Mouse (Mus musculus) neural tube, embryonic 14.5 days (tissue): ENCODE results near the gene Pak2. TPM values are rescaled to one million over a fixed set of nuclear protein-coding genes. Genes with fewer than 3 reads are reported as not detected.
A peak's percentile ranks its signal among the peaks of the same experiment; 100 is the strongest.

Experiments used
- ATAC-seq: fragments of 200-750 bp; cut with Nextera tagmentation; 2 replicates; pipeline ENCODE4 v1.8.0; 2017; ENCODE audit warnings: low read depth, mild to moderate bottlenecking, moderate TSS enrichment, moderate library complexity
- H3K27ac ChIP-seq: fragments of 300-500 bp; sonication (generic); 2 replicates; pipeline ENCODE4 v1.5.1; 2014; ENCODE audit warnings: low read depth, mild to moderate bottlenecking, control low read depth, low read length, moderate library complexity, mixed read lengths
- H3K27me3 ChIP-seq: fragments of 300-500 bp; sonication (generic); 2 replicates; pipeline ENCODE4 v1.6.1; 2014; ENCODE audit warnings: low read length; ENCODE audit not compliant: control insufficient read depth, insufficient read depth
- H3K36me3 ChIP-seq: fragments of 300-500 bp; sonication (generic); 2 replicates; pipeline ENCODE4 v1.6.1; 2014; ENCODE audit warnings: low read length, mixed read lengths; ENCODE audit not compliant: control insufficient read depth, insufficient read depth
- H3K4me1 ChIP-seq: fragments of 300-500 bp; sonication (generic); 2 replicates; pipeline ENCODE4 v1.6.1; 2014; ENCODE audit warnings: low read length; ENCODE audit not compliant: control insufficient read depth, insufficient read depth
- H3K4me2 ChIP-seq: fragments of 300-500 bp; sonication (generic); 2 replicates; pipeline ENCODE4 v1.6.1; 2014; ENCODE audit warnings: mild to moderate bottlenecking, low read depth, low read length, control low read depth
- H3K4me3 ChIP-seq: fragments of 300-500 bp; sonication (generic); 2 replicates; pipeline ENCODE4 v1.5.1; 2014; ENCODE audit warnings: low read depth, low read length, control low read depth, mixed read lengths
- H3K9ac ChIP-seq: fragments of 300-500 bp; sonication (generic); replicated peaks from 2 replicates; pipeline ENCODE4 v1.6.1; 2014; ENCODE audit warnings: low read depth, mild to moderate bottlenecking, control low read depth, low read length, mixed read lengths
- H3K9me3 ChIP-seq: fragments of 300-500 bp; sonication (generic); 2 replicates; pipeline ENCODE4 v1.6.1; 2016; ENCODE audit warnings: low read length; ENCODE audit not compliant: control insufficient read depth
- WGBS: fragments of 180-500 bp; shearing (Covaris S2); extraction: QIAGEN DNeasy Blood & Tissue Kit; methylation state at CpG from one replicate; pipeline ENCODE4 v1.1.7; 2014; 5-methylcytosine and 5-hydroxymethylcytosine counted together
- polyA plus RNA-seq: library from polyadenylated mRNA; unstranded; fragments of >200 nt; fragmentation: Nextera tagmentation; extraction: Ambion mirVana; gene quantifications from 2 replicates; pipeline ENCODE4 v1.2.1, GENCODE M21; 2014

Gene Pak2
- 28.1 and 34.5 TPM in 2 replicates for polyA plus RNA-seq

- Histone ChIP-seq H3K4me3 (peak within 1 kb of the TSS; percentile 98), H3K4me1 (peaks cover 17% of the 10 kb centered on the region; the same call in 1 of the 2 replicates), H3K9ac (peak within 1 kb of the TSS; percentile 89), H3K9me3 (no peaks in the 10 kb centered on the region), H3K36me3 (no peaks in the 10 kb centered on the region), H3K4me2 (peak within 1 kb of the TSS; percentile 75), H3K27me3 (no peaks in the 10 kb centered on the region), H3K27ac (peak within 1 kb of the TSS; percentile 91)
- under 1% methylated on average over 40 of the region's 60 CpGs for WGBS
- peak; percentile 98 for ATAC-seq
Measured at GRCm38 (mm10) chr16:32078991-32079511, at the start of gene Pak2. TSS of gene Pak2 (minus strand) at chr16:32079342.

GRCm38 (mm10) chr16:32127046-32127445 lies 47.9 kb upstream of the Pak2 start:
- Histone ChIP-seq H3K27me3 (no peaks in the 10 kb centered on the region), H3K27ac (no peak overlapping the region), H3K9ac (no peak overlapping the region), H3K4me1 (no peaks in the 10 kb centered on the region), H3K4me2 (no peak overlapping the region), H3K9me3 (no peaks in the 10 kb centered on the region), H3K4me3 (no peak overlapping the region), H3K36me3 (no peaks in the 10 kb centered on the region)
- ATAC-seq, result no peak
- 89% methylated on average over 4 of the region's 4 CpGs for WGBS

- no peak overlapping the region for H3K4me3 ChIP-seq
- no peaks in the 10 kb centered on the region for H3K36me3 ChIP-seq
- H3K27ac ChIP-seq, result no peak overlapping the region
- ATAC-seq, result no peak
- H3K9me3 ChIP-seq, result no peaks in the 10 kb centered on the region
- H3K4me1 ChIP-seq, result no peaks in the 10 kb centered on the region
- no peak overlapping the region for H3K9ac ChIP-seq
- no peaks in the 10 kb centered on the region for H3K27me3 ChIP-seq
- H3K4me2 ChIP-seq, result no peak overlapping the region
- WGBS, result 93% methylated on average over 3 of the region's 3 CpGs
Measured at GRCm38 (mm10) chr16:32125364-32125763, 46.2 kb upstream of the Pak2 start.

- 74% methylated on average over 17 of the region's 17 CpGs for WGBS
- ATAC-seq, result no peak
- no peak overlapping the region for H3K27ac ChIP-seq
- no peak overlapping the region for H3K4me3 ChIP-seq
- no peak overlapping the region for H3K9ac ChIP-seq
- H3K4me1 ChIP-seq, result no peaks in the 10 kb centered on the region
- H3K9me3 ChIP-seq, result no peaks in the 10 kb centered on the region
- H3K27me3 ChIP-seq, result no peaks in the 10 kb centered on the region
- H3K36me3 ChIP-seq, result no peaks in the 10 kb centered on the region
- H3K4me2 ChIP-seq, result no peak overlapping the region
Measured at GRCm38 (mm10) chr16:32124444-32125335, 45.5 kb upstream of the Pak2 start.

- H3K27ac ChIP-seq, result no peak overlapping the region
Measured at GRCm38 (mm10) chr16:32124020-32124419, 44.9 kb upstream of the Pak2 start.

GRCm38 (mm10) chr16:32120454-32120853 lies 41.3 kb upstream of the Pak2 start:
- no peak overlapping the region for H3K4me2 ChIP-seq
- H3K4me3 ChIP-seq, result no peak overlapping the region
- no peaks in the 10 kb centered on the region for H3K36me3 ChIP-seq
- no peaks in the 10 kb centered on the region for H3K9me3 ChIP-seq
- no peak overlapping the region for H3K27ac ChIP-seq
- no peaks in the 10 kb centered on the region for H3K27me3 ChIP-seq
- WGBS, result 78% methylated on average over 3 of the region's 3 CpGs
- H3K9ac ChIP-seq, result no peak overlapping the region
- H3K4me1 ChIP-seq, result no peaks in the 10 kb centered on the region
- ATAC-seq, result no peak

More at GRCm38 (mm10) chr16:32124020-32124419, 44.9 kb upstream of the Pak2 start:
- ATAC-seq, result no peak
- Histone ChIP-seq H3K9ac (no peak overlapping the region), H3K4me1 (no peaks in the 10 kb centered on the region), H3K36me3 (no peaks in the 10 kb centered on the region), H3K4me3 (no peak overlapping the region), H3K4me2 (no peak overlapping the region), H3K27me3 (no peaks in the 10 kb centered on the region), H3K9me3 (no peaks in the 10 kb centered on the region)
- WGBS, result 94% methylated on average over 7 of the region's 7 CpGs

- no peak overlapping the region for H3K4me2 ChIP-seq
- no peaks in the 10 kb centered on the region for H3K36me3 ChIP-seq
- WGBS, result 53% methylated on average over 5 of the region's 5 CpGs
- no peak overlapping the region for H3K27ac ChIP-seq
- H3K27me3 ChIP-seq, result no peaks in the 10 kb centered on the region
- H3K9ac ChIP-seq, result no peak overlapping the region
- no peaks in the 10 kb centered on the region for H3K9me3 ChIP-seq
- H3K4me3 ChIP-seq, result no peak overlapping the region
- H3K4me1 ChIP-seq, result no peaks in the 10 kb centered on the region
- ATAC-seq, result no peak
Measured at GRCm38 (mm10) chr16:32116186-32116585, 37.0 kb upstream of the Pak2 start.

- no peaks in the 10 kb centered on the region for H3K27me3 ChIP-seq
- ATAC-seq, result no peak
- 70% methylated on average over 6 of the region's 6 CpGs for WGBS
- no peaks in the 10 kb centered on the region for H3K9me3 ChIP-seq
- no peak overlapping the region for H3K9ac ChIP-seq
- H3K27ac ChIP-seq, result no peak overlapping the region
- no peaks in the 10 kb centered on the region for H3K36me3 ChIP-seq
- H3K4me2 ChIP-seq, result no peak overlapping the region
- H3K4me1 ChIP-seq, result no peaks in the 10 kb centered on the region
- no peak overlapping the region for H3K4me3 ChIP-seq
Measured at GRCm38 (mm10) chr16:32115781-32116180, 36.6 kb upstream of the Pak2 start.

GRCm38 (mm10) chr16:32114968-32115695 lies 36.0 kb upstream of the Pak2 start:
- Histone ChIP-seq H3K4me1 (no peaks in the 10 kb centered on the region), H3K4me2 (no peak overlapping the region), H3K9ac (no peak overlapping the region), H3K27ac (no peak overlapping the region), H3K36me3 (0 out of 2 replicates have a peak, but pooled peaks cover 3% of the 10 kb centered on the region), H3K4me3 (no peak overlapping the region), H3K27me3 (no peaks in the 10 kb centered on the region), H3K9me3 (no peaks in the 10 kb centered on the region)
- WGBS, result 22% methylated on average over 15 of the region's 15 CpGs
- ATAC-seq, result no peak
